Mouse (Mus musculus): ENCODE results near the gene Trir.

GRCm38 (mm10) chr8:85023846-85024245 is 2.8 kb upstream of the Trir start:
- no peak for TF ChIP-seq GATA1 (IDR thresholded peaks at IDR 0.05; ENCODE audit: low read length)
- no peak for TF ChIP-seq TAL1 (IDR thresholded peaks at IDR 0.05; ENCODE audit: low read length)
